Mouse (Mus musculus): ENCODE results near the gene Dbi. TPM values are rescaled to one million over a fixed set of nuclear protein-coding genes. Genes with fewer than 3 reads are reported as not detected.

Dbi gene
- polyA plus RNA-seq, 1 experiment from 2014 or later, result 2,342 TPM

GRCm38 (mm10) chr1:120080632-120081031 lies 40.2 kb downstream of the Dbi start:
- H3K27me3 ChIP-seq (ENCODE audit: insufficient read depth, low read length), result no peaks in the 10 kb centered on the region

GRCm38 (mm10) chr1:120077746-120078410 lies 43.0 kb downstream of the Dbi start:
- peaks cover 9% of the 10 kb centered on the region; the same call in 1 of the 2 replicates for H3K4me1 ChIP-seq (ENCODE audit: insufficient read depth)
- 40% methylated on average over 9 of the region's 9 CpGs for WGBS (ENCODE audit: insufficient replicate concordance)
- TF ChIP-seq CTCF (IDR thresholded peaks at IDR 0.05; ENCODE audit: low read depth) (no peak), EP300 (IDR thresholded peaks at IDR 0.05; ENCODE audit: low read depth) (no peak)
- H3K36me3 ChIP-seq (replicated peaks; ENCODE audit: insufficient read depth, low read length), result no peaks in the 10 kb centered on the region
- DNase-seq (no peak), ATAC-seq (no peak)
- no peak overlapping the region for H3K4me3 ChIP-seq (ENCODE audit: low read depth, low read length)
- H3K9ac ChIP-seq (replicated peaks), result no peak overlapping the region
- H3K4me2 ChIP-seq (ENCODE audit: low read depth, low read length), result no peak overlapping the region
- H3K27ac ChIP-seq (ENCODE audit: low read depth), result no peak overlapping the region
- no peaks in the 10 kb centered on the region for H3K9me3 ChIP-seq (ENCODE audit: low read length)
- H3K27me3 ChIP-seq (ENCODE audit: insufficient read depth, low read length), result no peaks in the 10 kb centered on the region

More at GRCm38 (mm10) chr1:120080632-120081031, 40.2 kb downstream of the Dbi start:
- Histone ChIP-seq H3K9ac (replicated peaks) (no peak overlapping the region), H3K27ac (ENCODE audit: low read depth) (no peak overlapping the region), H3K36me3 (replicated peaks; ENCODE audit: insufficient read depth, low read length) (no peaks in the 10 kb centered on the region), H3K4me2 (ENCODE audit: low read depth, low read length) (no peak overlapping the region), H3K4me1 (ENCODE audit: insufficient read depth) (peaks cover 9% of the 10 kb centered on the region; the same call in 1 of the 2 replicates), H3K9me3 (ENCODE audit: low read length) (no peaks in the 10 kb centered on the region), H3K4me3 (ENCODE audit: low read depth, low read length) (no peak overlapping the region)
- 71% methylated on average over 1 of the region's 1 CpGs for WGBS (ENCODE audit: insufficient replicate concordance)
- TF ChIP-seq EP300 (IDR thresholded peaks at IDR 0.05; ENCODE audit: low read depth) (no peak), CTCF (IDR thresholded peaks at IDR 0.05; ENCODE audit: low read depth) (no peak)
- DNase-seq (no peak), ATAC-seq (peak; percentile 14; the same call in 1 of the 2 replicates)

GRCm38 (mm10) chr1:120075507-120075906 lies 45.4 kb downstream of the Dbi start:
- H3K4me3 ChIP-seq (ENCODE audit: low read depth, low read length), result no peak overlapping the region
- H3K4me2 ChIP-seq (ENCODE audit: low read depth, low read length), result no peak overlapping the region
- DNase-seq (no peak), ATAC-seq (no peak)
- no peak overlapping the region for H3K9ac ChIP-seq (replicated peaks)
- H3K36me3 ChIP-seq (replicated peaks; ENCODE audit: insufficient read depth, low read length), result no peaks in the 10 kb centered on the region
- H3K4me1 ChIP-seq (ENCODE audit: insufficient read depth), result peaks cover 19% of the 10 kb centered on the region
- no peaks in the 10 kb centered on the region for H3K27me3 ChIP-seq (ENCODE audit: insufficient read depth, low read length)
- no peaks in the 10 kb centered on the region for H3K9me3 ChIP-seq (ENCODE audit: low read length)
- 39% methylated on average over 5 of the region's 5 CpGs for WGBS (ENCODE audit: insufficient replicate concordance)
- no peak for TF ChIP-seq CTCF (IDR thresholded peaks at IDR 0.05; ENCODE audit: low read depth)
- TF ChIP-seq EP300 (IDR thresholded peaks at IDR 0.05; ENCODE audit: low read depth), result no peak
- H3K27ac ChIP-seq (ENCODE audit: low read depth), result 0 out of 2 replicates have a peak overlapping the region, but pooled peaks have one; percentile 29

- Histone ChIP-seq H3K27me3 (ENCODE audit: insufficient read depth, low read length) (no peaks in the 10 kb centered on the region), H3K9me3 (ENCODE audit: low read length) (no peaks in the 10 kb centered on the region), H3K36me3 (replicated peaks; ENCODE audit: insufficient read depth, low read length) (no peaks in the 10 kb centered on the region), H3K4me1 (ENCODE audit: insufficient read depth) (peaks cover 19% of the 10 kb centered on the region), H3K9ac (replicated peaks) (no peak overlapping the region), H3K4me2 (ENCODE audit: low read depth, low read length) (no peak overlapping the region), H3K4me3 (ENCODE audit: low read depth, low read length) (no peak overlapping the region), H3K27ac (ENCODE audit: low read depth) (0 out of 2 replicates have a peak overlapping the region, but pooled peaks have one; percentile 2)
- ATAC-seq (no peak), DNase-seq (no peak)
- TF ChIP-seq EP300 (IDR thresholded peaks at IDR 0.05; ENCODE audit: low read depth), result no peak
- TF ChIP-seq CTCF (IDR thresholded peaks at IDR 0.05; ENCODE audit: low read depth), result no peak
- 55% methylated on average over 4 of the region's 4 CpGs for WGBS (ENCODE audit: insufficient replicate concordance)
These were observed 45.9 kb downstream of the Dbi start for GRCm38 (mm10) chr1:120074931-120075330.

GRCm38 (mm10) chr1:120074307-120074702 lies 46.6 kb downstream of the Dbi start:
- 27% methylated on average over 4 of the region's 4 CpGs for WGBS (ENCODE audit: insufficient replicate concordance)
- no peaks in the 10 kb centered on the region for H3K36me3 ChIP-seq (replicated peaks; ENCODE audit: insufficient read depth, low read length)
- peak overlapping the region; percentile 62 for H3K9ac ChIP-seq (replicated peaks)
- no peaks in the 10 kb centered on the region for H3K27me3 ChIP-seq (ENCODE audit: insufficient read depth, low read length)
- no peaks in the 10 kb centered on the region for H3K9me3 ChIP-seq (ENCODE audit: low read length)
- peak overlapping the region; percentile 52; the same call in 1 of the 2 replicates for H3K4me3 ChIP-seq (ENCODE audit: low read depth, low read length)
- no peak for DNase-seq
- H3K27ac ChIP-seq (ENCODE audit: low read depth), result peak overlapping the region; percentile 75
- no peak for TF ChIP-seq EP300 (IDR thresholded peaks at IDR 0.05; ENCODE audit: low read depth)
- TF ChIP-seq CTCF (IDR thresholded peaks at IDR 0.05; ENCODE audit: low read depth), result no peak
- H3K4me2 ChIP-seq (ENCODE audit: low read depth, low read length), result peak overlapping the region; percentile 78
- ATAC-seq, result no peak
- peaks cover 23% of the 10 kb centered on the region for H3K4me1 ChIP-seq (ENCODE audit: insufficient read depth)

GRCm38 (mm10) chr1:120073519-120074306 lies 47.2 kb downstream of the Dbi start, which contains the start of gene Tmem37:
TSS of gene Tmem37 (minus strand) at chr1:120074074.
- TF ChIP-seq CTCF (IDR thresholded peaks at IDR 0.05; ENCODE audit: low read depth) (no peak), EP300 (IDR thresholded peaks at IDR 0.05; ENCODE audit: low read depth) (no peak)
- DNase-seq, result peak; percentile 85
- peak; percentile 92 for ATAC-seq
- Histone ChIP-seq H3K27me3 (ENCODE audit: insufficient read depth, low read length) (no peaks in the 10 kb centered on the region), H3K27ac (ENCODE audit: low read depth) (peak within 1 kb of the TSS; percentile 75), H3K36me3 (replicated peaks; ENCODE audit: insufficient read depth, low read length) (no peaks in the 10 kb centered on the region), H3K4me1 (ENCODE audit: insufficient read depth) (peaks cover 25% of the 10 kb centered on the region), H3K9me3 (ENCODE audit: low read length) (no peaks in the 10 kb centered on the region), H3K4me2 (ENCODE audit: low read depth, low read length) (peak within 1 kb of the TSS; percentile 78), H3K4me3 (ENCODE audit: low read depth, low read length) (peak within 1 kb of the TSS; percentile 52), H3K9ac (replicated peaks) (peak within 1 kb of the TSS; percentile 62)
- WGBS (ENCODE audit: insufficient replicate concordance), result 3% methylated on average over 40 of the region's 40 CpGs
